Mouse (Mus musculus): ENCODE data around the gene Mul1.
"Not testable (repeated sequence)": the region's sequence is repeated elsewhere in the genome, so short reads cannot be mapped to it uniquely, and the experiment has no call there.

GRCm38 (mm10) chr4:138425604-138426003 lies 8.9 kb upstream of the Mul1 start:
- not testable (repeated sequence) for TF ChIP-seq CTCF, POLR2A (IDR thresholded peaks at IDR 0.05; ENCODE audit: insufficient read depth, low read depth, low read length)

All from olfactory bulb, adult 2 months (tissue).